Mouse (Mus musculus) liver, postnatal 0 days (tissue): ENCODE results near the gene Set. TPM values are rescaled to one million over a fixed set of nuclear protein-coding genes. Genes with fewer than 3 reads are reported as not detected.

Experiments used
- ATAC-seq: fragments of 200-750 bp; cut with Nextera tagmentation; 2 replicates; pipeline ENCODE4 v1.8.0; 2017; ENCODE audit warnings: mild to moderate bottlenecking, moderate library complexity
- DNase-seq: peaks from one replicate; pipeline ENCODE4 v3.0.0-alpha.2; 2016
- H3K27ac ChIP-seq: fragments of 300-500 bp; sonication (generic); 2 replicates; pipeline ENCODE4 v1.5.1; 2014; ENCODE audit warnings: antibody characterized with exemption, moderate library complexity, mild to moderate bottlenecking, low read depth
- H3K27me3 ChIP-seq: fragments of 300-500 bp; sonication (generic); 2 replicates; pipeline ENCODE4 v1.6.1; 2014; ENCODE audit warnings: low read length, control low read depth, mixed read lengths; ENCODE audit not compliant: insufficient read depth
- H3K36me3 ChIP-seq: fragments of 300-500 bp; sonication (generic); replicated peaks from 2 replicates; pipeline ENCODE4 v1.6.1; 2014; ENCODE audit warnings: mild to moderate bottlenecking, control low read depth, low read length, moderate library complexity, mixed read lengths; ENCODE audit not compliant: insufficient read depth
- H3K4me1 ChIP-seq: fragments of 300-500 bp; sonication (generic); 2 replicates; pipeline ENCODE4 v1.6.1; 2014; ENCODE audit warnings: antibody characterized with exemption, mild to moderate bottlenecking, control low read depth; ENCODE audit not compliant: insufficient read depth
- H3K4me2 ChIP-seq: fragments of 300-500 bp; sonication (generic); 2 replicates; pipeline ENCODE4 v1.6.1; 2014; ENCODE audit warnings: low read depth, mild to moderate bottlenecking, low read length, moderate library complexity, mixed read lengths
- H3K4me3 ChIP-seq: fragments of 300-500 bp; sonication (generic); 2 replicates; pipeline ENCODE4 v1.5.1; 2014; ENCODE audit warnings: low read depth, low read length
- H3K9ac ChIP-seq: fragments of 300-500 bp; sonication (generic); replicated peaks from 2 replicates; pipeline ENCODE4 v1.6.1; 2014; ENCODE audit warnings: mild to moderate bottlenecking, moderate library complexity
- H3K9me3 ChIP-seq: fragments of 300-500 bp; sonication (generic); 2 replicates; pipeline ENCODE4 v1.6.1; 2016; ENCODE audit warnings: mild to moderate bottlenecking, control low read depth, low read length, mixed read lengths
- CTCF ChIP-seq: sonication (generic); IDR thresholded peaks from 2 replicates; pipeline ENCODE4 v1.5.1; 2016; ENCODE audit warnings: antibody characterized with exemption, low read depth
- EP300 ChIP-seq: IDR thresholded peaks from 2 replicates; pipeline ENCODE4 v1.6.1; 2016; ENCODE audit warnings: antibody characterized with exemption, low read depth, mild to moderate bottlenecking
- WGBS: fragments of 180-500 bp; shearing (Covaris S2); extraction: QIAGEN DNeasy Blood & Tissue Kit; methylation state at CpG from one replicate; pipeline ENCODE4 v1.1.7; 2014; ENCODE audit not compliant: insufficient replicate concordance; 5-methylcytosine and 5-hydroxymethylcytosine counted together
- polyA plus RNA-seq: library from polyadenylated mRNA; unstranded; fragments of >200 nt; fragmentation: Nextera tagmentation; extraction: Ambion mirVana; gene quantifications from 2 replicates; pipeline ENCODE4 v1.2.1, GENCODE M21; 2015

The Set gene
- polyA plus RNA-seq, 1 experiment from 2014 or later: 115 TPM

DNA sequence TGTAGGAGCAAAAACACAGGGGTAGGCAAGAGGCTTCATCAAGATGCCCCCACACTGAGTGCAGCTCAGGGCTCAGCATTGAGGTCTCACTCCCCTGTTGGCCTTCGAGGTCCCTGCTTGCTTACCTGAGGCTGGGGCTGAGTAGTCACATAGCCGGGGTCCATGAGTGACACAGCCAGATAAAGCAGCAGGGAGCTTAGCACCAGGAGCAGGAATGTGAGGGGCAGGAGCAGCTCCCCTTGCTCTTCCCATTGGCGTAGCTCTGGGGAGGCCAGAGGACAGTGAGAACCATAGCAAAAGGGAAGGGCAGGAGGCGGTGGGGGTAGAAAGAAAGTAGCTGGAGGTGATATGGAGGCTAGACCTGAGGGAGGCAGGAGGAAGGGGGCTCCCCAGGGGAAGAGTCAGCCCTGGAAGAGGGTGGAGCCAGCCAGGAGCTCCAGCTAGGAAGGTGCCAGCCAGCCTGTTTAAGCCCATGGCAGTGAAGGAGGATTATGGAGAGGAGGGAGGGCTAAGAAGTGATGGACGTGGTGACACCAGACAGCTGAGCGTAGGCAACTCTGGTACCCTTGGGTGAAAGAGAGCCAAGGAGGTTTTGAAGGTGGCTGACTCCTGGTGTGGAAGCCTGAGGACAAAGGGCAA, 35.2 kb downstream of the Set start:
- peak overlapping the region; percentile 85; the same call in 1 of the 2 replicates for H3K4me3 ChIP-seq
- H3K27ac ChIP-seq: no peak overlapping the region
- no peak overlapping the region for H3K9ac ChIP-seq
- H3K4me2 ChIP-seq: peak overlapping the region; percentile 85
- no peak for ATAC-seq
- H3K36me3 ChIP-seq: peaks cover 6% of the 10 kb centered on the region
- 61% methylated on average over 6 of the region's 6 CpGs for WGBS
- TF ChIP-seq CTCF (no peak), EP300 (no peak)
- H3K9me3 ChIP-seq: no peaks in the 10 kb centered on the region
- peaks cover 19% of the 10 kb centered on the region for H3K4me1 ChIP-seq
- H3K27me3 ChIP-seq: no peaks in the 10 kb centered on the region
- DNase-seq: no peak

DNA sequence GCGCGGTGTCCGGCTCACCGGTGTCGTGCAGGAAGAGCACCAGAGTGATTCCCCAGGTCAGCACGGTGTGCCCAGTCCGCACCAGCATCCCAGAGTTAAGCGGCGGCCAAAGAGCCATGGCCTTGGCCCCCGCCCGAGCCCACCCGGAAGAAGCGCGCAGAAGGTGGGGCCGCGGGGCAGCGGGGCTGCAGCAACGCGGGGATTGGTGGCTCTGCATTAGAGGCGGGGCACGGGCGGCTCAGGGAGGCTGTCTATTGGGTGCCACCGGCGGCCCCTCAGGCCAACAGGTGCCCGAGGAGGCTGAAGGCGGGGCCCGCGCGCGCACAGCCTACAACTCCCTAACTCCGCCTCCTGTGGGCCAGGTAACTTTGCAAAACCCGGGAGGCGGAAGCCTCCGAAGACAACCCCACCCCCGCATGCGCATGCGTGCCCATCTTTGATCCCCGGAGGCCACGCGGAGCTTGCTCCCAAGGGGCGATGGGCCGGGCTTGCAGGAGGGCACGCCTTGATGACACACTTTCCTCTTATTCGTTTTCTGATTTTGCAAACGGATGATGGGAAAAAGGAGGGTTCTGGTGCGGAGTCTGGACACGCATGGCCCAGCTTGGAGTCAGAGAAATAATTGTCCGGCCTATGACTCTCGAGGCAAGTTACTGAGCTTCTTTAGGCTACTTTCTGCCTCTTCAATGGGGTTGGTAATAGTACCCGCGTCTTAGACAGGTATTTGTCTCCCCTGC, 36.5 kb downstream of the Set start, which contains the start of gene Zdhhc12:
TSS of gene Zdhhc12 (minus strand) at position 178 of the 737 bp plus-strand sequence.
- Histone ChIP-seq H3K4me3 (peak within 1 kb of the TSS; percentile 85), H3K36me3 (peaks cover 6% of the 10 kb centered on the region), H3K4me2 (peak within 1 kb of the TSS; percentile 85), H3K27ac (peak within 1 kb of the TSS; percentile 66), H3K27me3 (no peaks in the 10 kb centered on the region), H3K9ac (peak within 1 kb of the TSS; percentile 79), H3K4me1 (peaks cover 19% of the 10 kb centered on the region), H3K9me3 (no peaks in the 10 kb centered on the region)
- ATAC-seq (peak; percentile 99), DNase-seq (peak; percentile 97)
- TF ChIP-seq EP300 (no peak), CTCF (no peak)
- under 1% methylated on average over 51 of the region's 51 CpGs for WGBS

DNA sequence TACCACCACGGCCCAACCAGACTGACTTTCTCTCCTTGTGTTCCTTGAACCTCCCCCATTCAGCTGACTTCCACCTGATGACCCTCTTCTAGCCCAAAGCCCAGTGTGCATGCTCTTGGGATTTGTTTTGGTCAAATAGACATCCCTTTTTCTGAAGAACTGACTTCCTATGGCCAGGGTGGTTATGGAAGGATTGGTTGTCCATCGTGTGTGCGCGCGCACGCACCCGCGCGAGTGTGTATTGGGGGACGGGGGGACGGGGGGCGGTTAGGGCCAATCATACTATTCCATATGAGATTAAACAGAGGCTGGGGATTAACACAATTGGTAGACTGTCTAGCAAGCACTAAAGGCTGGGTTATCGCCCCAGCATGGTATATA, 37.0 kb downstream of the Set start:
- no peak for ATAC-seq
- Histone ChIP-seq H3K27me3 (no peaks in the 10 kb centered on the region), H3K4me3 (peak overlapping the region; percentile 85), H3K36me3 (peaks cover 6% of the 10 kb centered on the region), H3K9ac (peak overlapping the region; percentile 59; the same call in 1 of the 2 replicates), H3K9me3 (no peaks in the 10 kb centered on the region), H3K4me2 (peak overlapping the region; percentile 85), H3K4me1 (peaks cover 19% of the 10 kb centered on the region), H3K27ac (peak overlapping the region; percentile 64)
- WGBS: 3% methylated on average over 13 of the region's 13 CpGs
- TF ChIP-seq CTCF (no peak), EP300 (no peak)
- DNase-seq: peak; percentile 40

DNA sequence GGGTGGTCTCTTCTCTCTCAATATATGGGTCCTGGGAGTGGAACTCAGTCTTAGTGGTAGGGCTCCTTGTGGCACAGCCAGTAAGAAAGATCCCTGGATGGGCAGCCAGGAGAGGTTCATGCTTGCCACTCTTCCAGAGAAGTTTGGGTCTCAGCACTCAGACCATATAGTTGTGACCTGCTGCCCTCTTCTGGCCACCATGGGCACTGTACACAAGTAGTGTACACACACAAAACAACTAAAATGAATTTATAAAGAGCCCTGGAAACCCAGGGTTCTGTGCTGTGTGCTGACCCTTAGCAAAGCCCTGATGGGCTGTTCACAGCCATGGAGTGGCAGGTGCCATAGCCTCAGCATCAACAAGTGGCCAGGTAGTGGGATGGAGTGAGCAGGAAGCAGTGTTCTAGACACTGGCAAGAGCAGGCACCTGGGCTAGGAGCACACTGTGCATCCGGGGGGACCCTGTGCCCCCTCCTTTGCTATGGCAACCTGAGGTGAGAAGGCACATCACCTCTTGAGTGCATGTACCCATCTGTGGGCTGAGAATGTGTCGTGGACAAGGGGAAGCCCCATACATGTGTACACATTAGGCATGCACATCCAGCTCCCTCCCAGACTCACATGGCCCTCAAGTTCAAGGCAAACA, 38.8 kb downstream of the Set start:
- 61% methylated on average over 2 of the region's 2 CpGs for WGBS
- peak; percentile 72 for DNase-seq
- Histone ChIP-seq H3K4me1 (peaks cover 19% of the 10 kb centered on the region), H3K9me3 (no peaks in the 10 kb centered on the region), H3K36me3 (peaks cover 8% of the 10 kb centered on the region), H3K4me3 (no peak overlapping the region), H3K27me3 (no peaks in the 10 kb centered on the region), H3K27ac (no peak overlapping the region), H3K4me2 (no peak overlapping the region), H3K9ac (no peak overlapping the region)
- TF ChIP-seq EP300: no peak
- peak; percentile 86 for TF ChIP-seq CTCF
- no peak for ATAC-seq

DNA sequence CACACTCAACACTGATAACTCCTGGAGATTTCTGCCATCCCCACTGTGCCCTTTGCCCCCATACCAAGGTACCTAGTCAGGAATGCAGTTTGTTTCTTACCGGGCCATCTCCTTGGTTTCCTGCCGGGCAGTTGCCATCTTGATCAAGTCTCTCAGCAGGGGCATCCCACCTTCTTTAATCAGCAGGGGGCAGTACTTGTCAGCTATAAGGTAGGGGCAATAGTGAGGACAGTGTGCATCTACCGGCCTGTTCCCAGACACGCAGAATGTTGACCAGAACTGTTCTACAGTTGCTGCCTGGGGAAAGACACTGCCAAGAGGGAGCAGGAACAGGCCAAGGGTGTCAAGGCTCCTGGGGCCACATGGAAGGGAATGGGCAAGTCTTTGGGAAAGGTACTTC, 43.0 kb downstream of the Set start:
- no peak overlapping the region for H3K4me2 ChIP-seq
- no peak for ATAC-seq
- no peaks in the 10 kb centered on the region for H3K4me1 ChIP-seq
- peaks cover 24% of the 10 kb centered on the region for H3K36me3 ChIP-seq
- no peaks in the 10 kb centered on the region for H3K9me3 ChIP-seq
- no peak for TF ChIP-seq EP300
- TF ChIP-seq CTCF: peak; percentile 43
- no peak overlapping the region for H3K9ac ChIP-seq
- no peak for DNase-seq
- 60% methylated on average over 4 of the region's 4 CpGs for WGBS
- H3K27ac ChIP-seq: no peak overlapping the region
- no peak overlapping the region for H3K4me3 ChIP-seq
- H3K27me3 ChIP-seq: no peaks in the 10 kb centered on the region

DNA sequence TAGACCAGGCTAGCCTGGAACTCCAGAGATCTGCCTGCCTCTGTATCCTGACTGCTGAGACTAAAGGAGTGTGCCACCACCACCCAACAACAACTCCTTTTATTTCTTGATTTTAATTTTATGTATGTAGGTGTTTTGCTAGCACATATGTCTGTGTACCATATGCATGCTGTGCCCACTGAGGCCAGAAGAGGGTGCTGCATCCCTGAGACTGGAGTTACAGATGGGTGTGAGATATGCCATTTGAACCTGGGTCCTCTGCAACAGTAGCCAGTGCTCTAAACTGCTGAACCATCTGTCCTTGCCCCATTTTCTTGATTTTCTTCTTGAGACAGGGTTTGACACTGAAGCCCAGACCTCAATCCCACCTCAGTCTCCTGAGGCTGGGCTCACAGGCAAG, 49.2 kb downstream of the Set start:
- H3K9ac ChIP-seq: no peak overlapping the region
- peak; percentile 74 for DNase-seq
- no peaks in the 10 kb centered on the region for H3K9me3 ChIP-seq
- H3K27ac ChIP-seq: no peak overlapping the region
- H3K4me2 ChIP-seq: no peak overlapping the region
- no peak overlapping the region for H3K4me3 ChIP-seq
- TF ChIP-seq CTCF (peak; percentile 93), EP300 (no peak)
- H3K27me3 ChIP-seq: no peaks in the 10 kb centered on the region
- no peaks in the 10 kb centered on the region for H3K4me1 ChIP-seq
- peak; percentile 55 for ATAC-seq
- peaks cover 41% of the 10 kb centered on the region for H3K36me3 ChIP-seq
